Mouse (Mus musculus): Measurements from ENCODE around the gene Cwc25. TPM values are rescaled to one million over a fixed set of nuclear protein-coding genes. Genes with fewer than 3 reads are reported as not detected.
"Not testable (repeated sequence)": the region's sequence is repeated elsewhere in the genome, so short reads cannot be mapped to it uniquely, and the experiment has no call there.

Gene Cwc25
- total RNA-seq, 2 experiments from 2014 or later = 20.1 to 20.6 TPM

GRCm38 (mm10) chr11:97744718-97745330, 21.5 kb downstream of the Cwc25 start:
- DNase-seq (ENCODE audit: low spot score in 2 of 2) = peak; percentile 99
- peak overlapping the region; percentile 72 for H3K4me3 ChIP-seq
- H3K27ac ChIP-seq = peak overlapping the region; percentile 98
- TF ChIP-seq CTCF (conservative IDR thresholded peaks at IDR 0.05) = no peak

DNA sequence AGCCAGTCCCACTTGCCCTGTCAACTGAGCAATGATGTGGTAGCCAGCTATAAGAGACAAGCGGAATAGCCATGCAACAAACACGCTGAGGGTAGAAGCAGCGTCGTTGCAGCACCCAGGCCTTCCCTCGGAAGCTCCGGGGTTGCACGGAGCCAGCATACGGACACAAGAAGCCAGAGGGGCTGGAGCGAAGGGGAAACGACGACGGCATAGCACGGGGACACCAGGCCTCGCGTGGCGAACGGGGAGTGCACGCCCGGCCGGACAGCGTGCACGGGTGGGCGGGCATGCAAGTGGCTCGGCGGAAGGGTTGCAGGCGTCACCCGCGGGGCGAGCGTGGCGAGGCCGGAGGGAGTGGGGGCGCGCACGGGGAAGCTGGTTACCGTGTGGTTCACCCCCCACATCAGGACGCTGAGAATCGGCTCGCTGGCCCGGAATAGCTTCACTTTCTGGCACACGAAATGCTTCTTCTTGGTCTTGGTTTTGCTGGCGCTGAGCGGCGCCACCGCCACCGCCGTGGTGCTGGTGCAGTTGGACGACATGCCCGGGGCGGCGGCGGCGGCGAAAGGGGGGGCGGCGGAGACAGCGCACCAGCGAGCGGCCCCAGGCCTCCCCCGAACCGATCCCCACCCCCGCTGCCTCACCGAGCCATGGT, 22.2 kb downstream of the Cwc25 start, which contains the start of gene Pip4k2b:
Gene Pip4k2b, minus strand, starts transcription at position 642 of the 655 bp plus-strand sequence.
- no peak for DNase-seq (ENCODE audit: low spot score in 2 of 2)
- Histone ChIP-seq H3K27ac (peak within 1 kb of the TSS; percentile 98), H3K4me3 (peak within 1 kb of the TSS; percentile 72)
- TF ChIP-seq CTCF (conservative IDR thresholded peaks at IDR 0.05) = no peak

- peak overlapping the region; percentile 98 for H3K27ac ChIP-seq
- no peak for DNase-seq (ENCODE audit: low spot score in 2 of 2)
- TF ChIP-seq CTCF (conservative IDR thresholded peaks at IDR 0.05) = no peak
- peak overlapping the region; percentile 72 for H3K4me3 ChIP-seq
These were observed 22.9 kb downstream of the Cwc25 start for GRCm38 (mm10) chr11:97743423-97743822.

DNA sequence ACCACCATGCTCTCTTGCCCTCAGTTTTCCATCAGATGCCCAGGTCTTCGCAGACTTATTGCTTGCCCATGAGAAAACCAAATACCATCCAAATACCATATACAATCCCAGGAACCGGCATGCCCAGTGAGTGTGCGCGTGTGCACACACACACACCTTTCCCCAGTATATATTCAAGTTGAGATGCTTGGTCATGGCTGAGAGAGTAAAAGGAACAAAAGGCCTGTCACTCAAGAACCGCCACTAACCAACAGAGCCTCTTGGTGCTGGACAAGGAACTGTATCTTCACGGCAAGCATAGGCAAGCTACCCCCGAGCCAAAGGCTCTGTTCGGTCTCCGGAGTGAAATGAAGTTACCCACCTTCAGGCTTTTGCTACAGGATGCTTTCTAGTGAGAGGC, 23.8 kb downstream of the Cwc25 start:
- Histone ChIP-seq H3K27ac (peak overlapping the region; percentile 44; the same call in 1 of the 2 replicates), H3K4me3 (peak overlapping the region; percentile 72)
- no peak for TF ChIP-seq CTCF (conservative IDR thresholded peaks at IDR 0.05)
- no peak for DNase-seq (ENCODE audit: low spot score in 2 of 2)

DNA sequence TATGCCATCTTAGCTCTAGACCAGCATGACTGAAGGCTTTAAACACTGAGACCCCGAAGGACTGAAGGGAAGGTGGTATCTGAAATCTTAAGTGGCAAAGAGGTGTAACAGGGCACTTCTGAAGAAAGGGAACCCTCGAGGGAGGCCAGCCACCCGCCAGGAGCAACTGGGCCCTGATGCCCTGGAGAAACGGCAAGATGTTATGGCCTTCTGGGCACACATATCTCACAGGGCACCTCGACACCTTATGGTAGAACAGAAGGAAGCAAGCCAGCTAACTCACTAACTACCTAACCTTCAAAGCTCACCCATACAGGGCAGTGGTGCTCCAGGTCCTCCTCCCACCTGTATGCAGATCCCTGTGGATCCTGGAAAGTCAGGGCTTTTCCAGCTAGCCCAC, 24.2 kb downstream of the Cwc25 start:
- Histone ChIP-seq H3K27ac (0 out of 2 replicates have a peak overlapping the region, but pooled peaks have one; percentile 44), H3K4me3 (no peak overlapping the region)
- TF ChIP-seq CTCF (conservative IDR thresholded peaks at IDR 0.05) = no peak
- no peak for DNase-seq (ENCODE audit: low spot score in 2 of 2)

DNA sequence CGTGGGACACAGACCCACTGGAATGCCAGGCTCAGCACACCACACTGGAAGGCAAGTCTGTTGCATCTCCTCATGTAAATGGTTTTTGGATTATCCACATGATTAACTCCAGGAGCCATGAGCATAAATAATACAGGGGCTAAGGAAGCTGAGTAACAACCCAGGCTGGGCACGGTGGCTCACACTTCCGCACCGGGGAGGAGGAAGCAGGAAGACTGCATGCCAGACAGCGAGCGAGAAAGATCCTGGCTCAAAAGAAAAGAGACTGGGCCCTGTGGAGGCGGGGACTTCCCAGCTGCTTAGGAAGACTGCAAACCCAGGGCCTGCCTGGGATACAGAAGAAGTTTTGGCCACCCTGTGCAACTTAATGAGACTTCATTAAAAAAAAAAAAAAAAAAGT, 26.2 kb downstream of the Cwc25 start:
- Histone ChIP-seq H3K4me3 (no peak overlapping the region), H3K27ac (peak overlapping the region; percentile 61; the same call in 1 of the 2 replicates)
- no peak for TF ChIP-seq CTCF (conservative IDR thresholded peaks at IDR 0.05)
- peak in 1 of 2 experiments; percentile 41 for DNase-seq (ENCODE audit: low spot score in 2 of 2)

DNA sequence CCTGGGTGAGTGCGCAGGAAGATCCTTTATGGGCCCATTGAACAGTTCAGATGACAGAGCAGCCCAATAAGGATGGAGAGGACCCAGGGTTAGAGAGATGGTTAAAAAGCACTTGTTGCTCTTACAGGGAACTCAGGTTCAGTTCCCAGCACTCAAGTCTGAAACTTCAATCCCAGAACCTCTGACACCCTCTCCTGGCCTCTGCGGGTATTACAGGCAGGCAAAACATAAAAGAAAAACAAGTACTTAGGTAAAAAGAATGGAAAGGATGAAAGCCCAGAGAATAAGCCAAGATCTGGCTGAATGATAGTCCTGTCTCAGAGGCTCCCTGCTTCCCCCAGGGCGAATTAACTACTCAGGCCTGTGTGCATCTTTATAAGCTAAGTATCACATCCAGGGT, 27.2 kb downstream of the Cwc25 start:
- TF ChIP-seq CTCF (conservative IDR thresholded peaks at IDR 0.05) = no peak
- no peak for DNase-seq (ENCODE audit: low spot score in 2 of 2)
- no peak overlapping the region for H3K27ac ChIP-seq
- H3K4me3 ChIP-seq = no peak overlapping the region

- DNase-seq (ENCODE audit: low spot score in 2 of 2) = no peak
- peak; percentile 67 for TF ChIP-seq CTCF (conservative IDR thresholded peaks at IDR 0.05)
- Histone ChIP-seq H3K4me3 (no peak overlapping the region), H3K27ac (no peak overlapping the region)
These were observed 27.7 kb downstream of the Cwc25 start for GRCm38 (mm10) chr11:97738703-97739102.

GRCm38 (mm10) chr11:97737600-97737999, 28.8 kb downstream of the Cwc25 start:
- TF ChIP-seq CTCF (conservative IDR thresholded peaks at IDR 0.05) = no peak
- no peak overlapping the region for H3K4me3 ChIP-seq
- no peak for DNase-seq (ENCODE audit: low spot score in 2 of 2)
- no peak overlapping the region for H3K27ac ChIP-seq

- Histone ChIP-seq H3K4me3 (no peak overlapping the region), H3K27ac (no peak overlapping the region)
- no peak for DNase-seq (ENCODE audit: low spot score in 2 of 2)
- no peak for TF ChIP-seq CTCF (conservative IDR thresholded peaks at IDR 0.05)
These were observed 29.7 kb downstream of the Cwc25 start for GRCm38 (mm10) chr11:97736645-97737044.

GRCm38 (mm10) chr11:97734810-97735209, 31.5 kb downstream of the Cwc25 start:
- not testable (repeated sequence) for H3K27ac ChIP-seq; DNase-seq (ENCODE audit: low spot score in 2 of 2); H3K4me3 ChIP-seq

- DNase-seq (ENCODE audit: low spot score in 2 of 2) = no peak
- no peak for TF ChIP-seq CTCF (conservative IDR thresholded peaks at IDR 0.05)
- Histone ChIP-seq H3K27ac (no peak overlapping the region), H3K4me3 (no peak overlapping the region)
These were observed 32.7 kb downstream of the Cwc25 start for GRCm38 (mm10) chr11:97733689-97734088.

DNA sequence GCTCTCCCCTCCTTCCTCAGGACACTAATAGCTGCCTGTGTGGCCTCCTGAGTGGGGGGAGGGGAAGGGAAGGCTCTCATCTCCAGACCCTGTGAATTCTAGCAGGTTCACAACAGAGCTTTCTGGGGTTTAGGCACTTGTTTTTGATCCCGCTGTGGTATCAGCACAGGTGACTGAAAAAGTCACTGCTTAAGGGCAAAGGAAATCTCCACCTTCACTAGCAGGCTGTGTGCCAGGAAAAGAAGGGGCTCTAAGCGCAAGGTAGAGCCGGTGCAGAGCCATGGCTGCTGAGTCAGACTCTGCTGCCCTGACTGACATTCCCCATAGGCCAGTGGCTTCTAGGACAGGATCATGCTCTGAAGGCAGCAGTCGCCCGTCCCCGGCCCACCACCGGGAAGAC, 37.6 kb downstream of the Cwc25 start:
- no peak overlapping the region for H3K4me3 ChIP-seq
- TF ChIP-seq CTCF (conservative IDR thresholded peaks at IDR 0.05) = no peak
- DNase-seq (ENCODE audit: low spot score in 2 of 2) = no peak
- H3K27ac ChIP-seq = no peak overlapping the region

- no peak for DNase-seq (ENCODE audit: low spot score in 2 of 2)
- no peak overlapping the region for H3K27ac ChIP-seq
- H3K4me3 ChIP-seq = no peak overlapping the region
- TF ChIP-seq CTCF (conservative IDR thresholded peaks at IDR 0.05) = no peak
These were observed 38.0 kb downstream of the Cwc25 start for GRCm38 (mm10) chr11:97728311-97728710.

All from layer of hippocampus, adult 2 months (tissue).